Comparison of ENCODE assay signal across 8 mouse cellular contexts in the genomic region with DNA sequence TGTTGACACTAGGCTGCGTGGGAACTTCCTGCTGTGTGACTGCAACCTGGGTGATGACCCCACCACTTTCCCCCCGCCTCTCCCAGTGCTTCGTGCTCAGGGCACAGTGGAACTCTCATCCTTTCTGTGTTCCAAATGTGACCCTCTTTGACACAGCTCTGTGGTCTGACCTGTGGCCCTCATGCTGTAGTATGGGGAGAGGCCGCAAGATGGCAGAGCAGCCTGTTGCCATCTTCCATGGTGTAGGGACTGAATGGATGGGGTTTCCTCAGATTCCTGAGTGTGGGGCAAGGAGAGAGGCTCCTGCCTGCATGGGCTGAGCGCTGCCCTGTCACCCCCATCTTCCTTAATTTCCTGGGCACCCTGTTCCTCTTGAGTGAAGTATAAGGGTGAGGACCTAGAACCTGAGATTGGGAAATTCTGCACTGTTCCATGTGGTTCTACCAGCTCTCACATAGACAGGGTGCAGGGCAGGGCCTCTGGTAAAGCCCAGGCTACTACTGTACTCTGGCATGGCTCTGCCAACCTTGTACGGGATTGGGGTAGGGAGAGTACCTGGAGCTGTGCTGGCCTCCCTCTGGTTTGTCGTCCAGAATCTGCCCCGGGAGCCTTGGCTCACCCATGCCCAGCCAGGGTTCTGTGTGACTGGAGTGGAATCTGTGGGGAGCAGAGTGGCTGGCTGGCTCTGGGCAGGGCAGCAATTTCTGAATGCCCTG. TPM values are rescaled to one million over a fixed set of nuclear protein-coding genes. Genes with fewer than 3 reads are reported as not detected.
DNase-seq lines count a peak whose midpoint lies in the region; ATAC-seq and TF ChIP-seq lines count a peak whose summit lies in the region.
"Had no signal": no experiment of that assay in that cellular context is flagged by ENCODE, and none has a peak within 500 bp of the region (broad histone marks: within the 10 kb centered on the region; RNA-seq: fewer than 3 reads in every experiment).

No protein-coding gene starts in this region.

- no peak for ATAC-seq in hindbrain, embryonic 13.5 days (ENCODE audit: low FRiP score)
- ATAC-seq in hindbrain, embryonic 11.5 days (ENCODE audit: low FRiP score) = no peak

- H3K4me2 ChIP-seq in hindbrain, embryonic 13.5 days = no peak overlapping the region
- no peak overlapping the region for H3K4me2 ChIP-seq in hindbrain, embryonic 11.5 days (replicated peaks; ENCODE audit: low read depth, low read length)

- H3K36me3 ChIP-seq in hindbrain, embryonic 13.5 days = peaks cover 18% of the 10 kb centered on the region
- H3K36me3 ChIP-seq in hindbrain, embryonic 11.5 days (ENCODE audit: control insufficient read depth, insufficient read depth, low read length) = no peaks in the 10 kb centered on the region
- H3K36me3 ChIP-seq in E14TG2a.4 (ENCODE audit: insufficient read depth, low read length) = peaks cover 49% of the 10 kb centered on the region

- peaks cover 75% of the 10 kb centered on the region for H3K4me1 ChIP-seq in hindbrain, embryonic 13.5 days (replicated peaks)
- peaks cover 4% of the 10 kb centered on the region; the same call in 1 of the 2 replicates for H3K4me1 ChIP-seq in hindbrain, embryonic 11.5 days (replicated peaks; ENCODE audit: control insufficient read depth, insufficient read depth, low read length)
- peaks cover 64% of the 10 kb centered on the region for H3K4me1 ChIP-seq in E14TG2a.4 (replicated peaks; ENCODE audit: low read depth, low read length)

- 72% methylated on average over 8 of the region's 8 CpGs for WGBS in hindbrain, embryonic 13.5 days
- 75% methylated on average over 8 of the region's 8 CpGs for WGBS in hindbrain, embryonic 11.5 days

- H3K9ac ChIP-seq in hindbrain, embryonic 13.5 days = peak overlapping the region; percentile 14; the same call in 1 of the 2 replicates
- H3K9ac ChIP-seq in hindbrain, embryonic 11.5 days (ENCODE audit: low read depth, low read length) = no peak overlapping the region

- no peaks in the 10 kb centered on the region for H3K27me3 ChIP-seq in hindbrain, embryonic 13.5 days
- no peaks in the 10 kb centered on the region for H3K27me3 ChIP-seq in hindbrain, embryonic 11.5 days (ENCODE audit: control insufficient read depth, insufficient read depth, low read length)
- H3K27me3 ChIP-seq in E14TG2a.4 (ENCODE audit: insufficient read depth, low read length) = peaks cover 11% of the 10 kb centered on the region

- H3K27ac ChIP-seq in hindbrain, embryonic 13.5 days = peak overlapping the region; percentile 76
- H3K27ac ChIP-seq in hindbrain, embryonic 11.5 days (ENCODE audit: low read depth, low read length) = no peak overlapping the region

- no peak for DNase-seq in hindbrain, embryonic 11.5 days (ENCODE audit: low spot score)
- DNase-seq in 3T3-L1 (ENCODE audit: low read depth, low spot score) = peak; percentile 51
- peak; percentile 30 to 37 for DNase-seq in kidney, postnatal 25 days
- no peak for DNase-seq in natural killer cell, adult 2 months (ENCODE audit: low spot score in 2 of 2)
- DNase-seq in layer of hippocampus, adult 11-12 months (ENCODE audit: low spot score) = no peak
- DNase-seq: left cerebral cortex, postnatal 4 days had no signal

- TF ChIP-seq CTCF in E14TG2a.4 (conservative IDR thresholded peaks at IDR 0.05; ENCODE audit: low read length) = peak; percentile 31

- no peak overlapping the region for H3K4me3 ChIP-seq in hindbrain, embryonic 13.5 days
- no peak overlapping the region for H3K4me3 ChIP-seq in hindbrain, embryonic 11.5 days (ENCODE audit: low read depth, low read length)
- no peak overlapping the region for H3K4me3 ChIP-seq in E14TG2a.4 (replicated peaks; ENCODE audit: low read length)

- H3K9me3 ChIP-seq in hindbrain, embryonic 13.5 days = no peaks in the 10 kb centered on the region
- H3K9me3 ChIP-seq in hindbrain, embryonic 11.5 days (ENCODE audit: control insufficient read depth, low read length) = no peaks in the 10 kb centered on the region
- no peaks in the 10 kb centered on the region for H3K9me3 ChIP-seq in E14TG2a.4 (ENCODE audit: low read length)

RNA-seq across cellular contexts. Expression of gene Engase, which starts 11.7 kb away (rescaled TPM):
- 7.0 and 7.1 TPM in 2 replicates for polyA plus RNA-seq in hindbrain, embryonic 13.5 days (2015; fragmentation: Nextera tagmentation; extraction: Ambion mirVana)
- polyA plus RNA-seq in hindbrain, embryonic 11.5 days (2014; fragmentation: Nextera tagmentation; extraction: Ambion mirVana) = 4.7 and 4.8 TPM in 2 replicates

Comparison
In these comparisons a context has a peak if more than half of its experiments do, and no peak if none do; other contexts are left out.
1. DNase-seq: peak in 3T3-L1 (single experiment) and kidney, postnatal 25 days (2 of 2); none in hindbrain, embryonic 11.5 days (single experiment), natural killer cell, adult 2 months (0 of 2) and layer of hippocampus, adult 11-12 months (single experiment).